Mouse (Mus musculus) CD4-positive, CD25-positive, alpha-beta regulatory T cell, adult 4 months (primary cell): ENCODE measurements around the gene Nucb1. TPM values are rescaled to one million over a fixed set of nuclear protein-coding genes. Genes with fewer than 3 reads are reported as not detected.
"Not testable (repeated sequence)": the region's sequence is repeated elsewhere in the genome, so short reads cannot be mapped to it uniquely, and the experiment has no call there.

Experiments
- ATAC-seq: one replicate; pipeline ENCODE4 v1.8.0; 2017
- polyA plus RNA-seq, 2 experiments: library from polyadenylated mRNA; unstranded; fragments of 100-300 nt; shearing (Covaris generic); gene quantifications; one replicate each; pipeline ENCODE4 v1.2.1; 2017

The Nucb1 gene
- 100 to 1,000 TPM; 124 to 159 TPM for polyA plus RNA-seq

GRCm38 (mm10) chr7:45509912-45510787, at the start of gene Nucb1:
Gene Nucb1 (minus strand): TSS chr7:45510406.
- peak; percentile 90 for ATAC-seq

GRCm38 (mm10) chr7:45558907-45559306, 48.7 kb upstream of the Nucb1 start:
- no peak for ATAC-seq

- peak; percentile 79 for ATAC-seq
These were observed 45.6 kb upstream of the Nucb1 start for GRCm38 (mm10) chr7:45555787-45556186.

- no peak for ATAC-seq
These were observed 44.5 kb upstream of the Nucb1 start, which contains the start of gene Hsd17b14 for GRCm38 (mm10) chr7:45554744-45555143. Gene Hsd17b14 (plus strand): TSS chr7:45554893.

- no peak for ATAC-seq
These were observed 43.8 kb upstream of the Nucb1 start for GRCm38 (mm10) chr7:45553990-45554389.

GRCm38 (mm10) chr7:45553519-45553918, 43.3 kb upstream of the Nucb1 start:
- no peak for ATAC-seq

GRCm38 (mm10) chr7:45551512-45551883, 41.3 kb upstream of the Nucb1 start:
- no peak for ATAC-seq

GRCm38 (mm10) chr7:45550821-45551511, 40.8 kb upstream of the Nucb1 start:
- no peak for ATAC-seq

- no peak for ATAC-seq
These were observed 39.6 kb upstream of the Nucb1 start for GRCm38 (mm10) chr7:45549641-45550436.

- ATAC-seq = no peak
These were observed 34.3 kb upstream of the Nucb1 start for GRCm38 (mm10) chr7:45544525-45544924.

- ATAC-seq = no peak
These were observed 30.0 kb upstream of the Nucb1 start for GRCm38 (mm10) chr7:45540213-45540612.

- no peak for ATAC-seq
These were observed 28.9 kb upstream of the Nucb1 start for GRCm38 (mm10) chr7:45539095-45539494.

- ATAC-seq = no peak
These were observed 28.2 kb upstream of the Nucb1 start for GRCm38 (mm10) chr7:45538163-45539041.

GRCm38 (mm10) chr7:45537602-45538001, 27.4 kb upstream of the Nucb1 start:
- no peak for ATAC-seq

GRCm38 (mm10) chr7:45535676-45536075, 25.5 kb upstream of the Nucb1 start:
- ATAC-seq = no peak

- no peak for ATAC-seq
These were observed 20.4 kb upstream of the Nucb1 start for GRCm38 (mm10) chr7:45530643-45531042.

- no peak for ATAC-seq
These were observed 19.3 kb upstream of the Nucb1 start for GRCm38 (mm10) chr7:45529461-45529860.

- ATAC-seq = not testable (repeated sequence)
These were observed 17.0 kb upstream of the Nucb1 start for GRCm38 (mm10) chr7:45527169-45527568.

GRCm38 (mm10) chr7:45526474-45527120, 16.4 kb upstream of the Nucb1 start:
- ATAC-seq = peak; percentile 5

- peak; percentile 82 for ATAC-seq
These were observed 15.7 kb upstream of the Nucb1 start, which contains the start of the genes Ppp1r15a and Plekha4 for GRCm38 (mm10) chr7:45525809-45526473. Gene Ppp1r15a (minus strand): TSS chr7:45526268. Gene Plekha4 (plus strand): TSS chr7:45526330.
